Mouse (Mus musculus) small intestine, adult 10 weeks (tissue): Measurements from ENCODE around the gene Setmar. TPM values are rescaled to one million over a fixed set of nuclear protein-coding genes. Genes with fewer than 3 reads are reported as not detected.

Experiments
- polyA plus RNA-seq: library from polyadenylated mRNA; stranded (reverse); fragments of 350-450 nt; fragmentation: Illumina TruSeq; extraction: RNeasy Lipid Tissue Mini Kit (QIAGEN cat#74804); gene quantifications from one replicate; pipeline ENCODE4 v1.2.3, GENCODE M21; 2014; ENCODE audit warnings: low replicate concordance

Setmar gene
- 6.3 TPM for polyA plus RNA-seq

DNA sequence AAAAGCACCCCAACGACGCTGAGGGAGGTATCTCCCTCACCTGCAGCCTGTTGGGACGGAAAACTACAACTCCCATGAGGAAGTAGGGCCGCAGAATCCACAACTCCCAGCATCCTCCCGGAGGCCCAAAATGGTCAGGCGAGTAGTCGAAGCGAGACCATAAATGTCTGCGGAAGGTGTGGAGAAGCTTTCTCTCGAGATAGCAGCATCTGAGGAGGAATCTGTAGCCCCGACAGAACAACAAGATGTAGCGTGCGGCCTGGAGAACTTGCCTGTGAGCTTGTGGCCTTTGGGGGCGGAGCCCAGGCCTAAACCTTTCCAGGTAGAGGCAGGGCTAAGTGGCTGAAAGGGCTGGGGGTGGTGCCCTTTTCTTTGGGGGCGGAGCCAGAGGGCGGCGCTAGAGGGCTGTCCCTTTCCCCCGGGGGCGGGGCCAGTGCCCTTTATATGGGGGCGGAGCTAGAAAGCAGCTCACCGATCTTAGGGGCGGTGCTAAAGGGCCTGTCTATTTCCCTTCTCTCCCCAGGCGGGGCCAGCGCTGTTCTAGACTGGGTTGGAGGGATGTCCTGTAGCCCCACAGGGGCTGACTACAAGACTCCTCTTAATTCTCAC is at the start of gene Setmar:
Gene Setmar (plus strand): TSS at position 128 of the 609 bp plus-strand sequence.

Other genes starting within 250 kb of the Setmar start
- gene Sumf1, start 120.5 kb downstream of the Setmar start, polyA plus RNA-seq = 58.5 TPM
- 37.2 TPM for gene Itpr1, start 148.1 kb downstream of the Setmar start, polyA plus RNA-seq